1 mouse cellular context compared by ENCODE assay signal in the genomic region with DNA sequence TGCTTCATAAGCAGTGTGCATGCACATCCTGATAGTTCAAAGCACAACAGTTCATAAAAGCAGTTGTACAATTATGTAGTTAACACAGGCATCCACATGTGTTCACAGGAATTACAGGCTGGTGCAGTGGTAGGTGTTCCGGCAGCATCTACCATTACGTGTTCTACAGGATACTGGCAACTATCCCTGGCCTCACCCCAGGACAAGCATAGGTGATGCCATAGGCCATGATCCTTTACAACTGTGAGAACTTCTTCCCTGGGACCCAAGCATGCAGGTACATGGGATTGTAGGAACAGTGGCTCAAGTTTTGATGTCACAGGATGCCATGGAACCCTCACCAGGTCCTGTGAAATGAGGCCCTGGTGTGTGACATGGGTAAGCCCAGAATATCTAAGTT.
TF ChIP-seq lines count a peak whose summit lies in the region.

No protein-coding gene starts in this region.

TF ChIP-seq in MEL, 35 proteins besides CTCF, POLR2A, EP300 and RAD21:
- TF ChIP-seq ZC3H11A (IDR thresholded peaks at IDR 0.05; ENCODE audit: low read depth, low read length) (no peak), POLR2AphosphoS2 (IDR thresholded peaks at IDR 0.05; ENCODE audit: low read length) (0 out of 2 replicates have a peak, but pooled peaks have one; percentile 51), SIN3A (IDR thresholded peaks at IDR 0.05; ENCODE audit: low read length) (no peak), BHLHE40 (IDR thresholded peaks at IDR 0.05; ENCODE audit: borderline replicate concordance, low read depth, low read length) (no peak), ZNF384 (IDR thresholded peaks at IDR 0.05; ENCODE audit: low read depth, low read length) (no peak)
